Mouse (Mus musculus) layer of hippocampus, adult 8-10 months (tissue): ENCODE results near the gene Rabgap1. TPM values are rescaled to one million over a fixed set of nuclear protein-coding genes. Genes with fewer than 3 reads are reported as not detected.

Experiments used
- total RNA-seq, 4 experiments: library from RNA; stranded (reverse); gene quantifications; 2 replicates each; pipeline ENCODE4 v1.2.4; 2022

The Rabgap1 gene
- total RNA-seq, 4 experiments from 2014 or later: 85.8 to 106 (median 90.2) TPM

Other genes with a start within 250 kb of the Rabgap1 start
- gene Olfr366, start 231.7 kb upstream of the Rabgap1 start, total RNA-seq: not detected
- gene Olfr368, start 116.8 kb upstream of the Rabgap1 start, total RNA-seq: not detected
- gene Pdcl, start 83.9 kb upstream of the Rabgap1 start, total RNA-seq: 10 to 100 TPM; 22.9 to 29.7 (median 25.0) TPM
- 10 to 100 TPM; 66.8 to 99.9 (median 86.4) TPM for gene Rc3h2, start 20.4 kb upstream of the Rabgap1 start, total RNA-seq
- gene Zbtb26, start 144 bp upstream of the Rabgap1 start, total RNA-seq: 10 to 100 TPM in 2 of 4 experiments, 1 to 10 TPM in 2; 9.8 to 14.7 (median 11.6) TPM
- 10 to 100 TPM; 12.3 to 16.7 (median 15.0) TPM for gene Zbtb6, start 108 bp upstream of the Rabgap1 start, total RNA-seq
- gene Gpr21, start 73.1 kb downstream of the Rabgap1 start, total RNA-seq: 1 to 10 TPM; 2.5 to 4.7 (median 3.9) TPM